Mouse (Mus musculus) intestine, embryonic 14.5 days (tissue): ENCODE data around the gene Nxf3. TPM values are rescaled to one million over a fixed set of nuclear protein-coding genes. Genes with fewer than 3 reads are reported as not detected.

Experiments used
- ATAC-seq: fragments of 200-750 bp; cut with Nextera tagmentation; replicated peaks from 2 replicates; pipeline ENCODE4 v1.8.0; 2017; ENCODE audit warnings: low read depth, moderate number of reproducible peaks, moderate TSS enrichment, moderate library complexity; ENCODE audit not compliant: low FRiP score, low TSS enrichment
- DNase-seq: peaks from one replicate; pipeline ENCODE4 v3.0.0-alpha.2; 2018; ENCODE audit warnings: low spot score
- H3K27ac ChIP-seq: fragments of 300-500 bp; sonication (generic); 2 replicates; pipeline ENCODE4 v1.5.1; 2014; ENCODE audit warnings: low read depth, mild to moderate bottlenecking, control low read depth
- H3K27me3 ChIP-seq: fragments of 300-500 bp; sonication (generic); replicated peaks from 2 replicates; pipeline ENCODE4 v1.6.1; 2014; ENCODE audit warnings: low read length, control low read depth; ENCODE audit not compliant: control insufficient read depth, insufficient read depth
- H3K36me3 ChIP-seq: fragments of 300-500 bp; sonication (generic); 2 replicates; pipeline ENCODE4 v1.6.1; 2014; ENCODE audit warnings: low read length, control low read depth; ENCODE audit not compliant: control insufficient read depth, insufficient read depth
- H3K4me1 ChIP-seq: fragments of 300-500 bp; sonication (generic); replicated peaks from 2 replicates; pipeline ENCODE4 v1.6.1; 2014; ENCODE audit warnings: low read length, control low read depth, mixed read lengths; ENCODE audit not compliant: control insufficient read depth, insufficient read depth
- H3K4me2 ChIP-seq: fragments of 300-500 bp; sonication (generic); 2 replicates; pipeline ENCODE4 v1.6.1; 2014; ENCODE audit warnings: low read length
- H3K4me3 ChIP-seq: fragments of 300-500 bp; sonication (generic); 2 replicates; pipeline ENCODE4 v1.5.1; 2014; ENCODE audit warnings: low read depth, low read length, control low read depth, mixed read lengths
- H3K9ac ChIP-seq: fragments of 300-500 bp; sonication (generic); 2 replicates; pipeline ENCODE4 v1.6.1; 2014; ENCODE audit warnings: mild to moderate bottlenecking, low read length
- H3K9me3 ChIP-seq: fragments of 300-500 bp; sonication (generic); 2 replicates; pipeline ENCODE4 v1.6.1; 2016; ENCODE audit warnings: low read length, control low read depth; ENCODE audit not compliant: control insufficient read depth
- WGBS: fragments of 180-500 bp; shearing (Covaris S2); extraction: QIAGEN DNeasy Blood & Tissue Kit; methylation state at CpG from one replicate; pipeline ENCODE4 v1.1.7; 2014; 5-methylcytosine and 5-hydroxymethylcytosine counted together
- polyA plus RNA-seq: library from polyadenylated mRNA; unstranded; fragments of >200 nt; fragmentation: Nextera tagmentation; extraction: Ambion mirVana; gene quantifications from 2 replicates; pipeline ENCODE4 v1.2.1, GENCODE M21; 2014

Nxf3 gene
- polyA plus RNA-seq, 1 experiment from 2014 or later: 0.09 TPM

- ATAC-seq (no peak), DNase-seq (no peak)
- WGBS: 60% methylated on average over 1 of the region's 1 CpGs
Observed at GRCm38 (mm10) chrX:136030331-136030730, 54.7 kb downstream of the Nxf3 start.

More at GRCm38 (mm10) chrX:136030331-136030730, 54.7 kb downstream of the Nxf3 start:
- Histone ChIP-seq H3K9ac (no peak overlapping the region), H3K27ac (no peak overlapping the region), H3K4me3 (no peak overlapping the region), H3K27me3 (no peaks in the 10 kb centered on the region), H3K4me1 (no peaks in the 10 kb centered on the region), H3K9me3 (no peaks in the 10 kb centered on the region), H3K4me2 (no peak overlapping the region), H3K36me3 (no peaks in the 10 kb centered on the region)

Other genes starting within 250 kb of the Nxf3 start
- 19.8 and 24.9 TPM in 2 replicates for gene Gprasp2, start 246.2 kb downstream of the Nxf3 start, polyA plus RNA-seq
- 85.0 and 86.0 TPM in 2 replicates for gene Arxes2, start 91.4 kb downstream of the Nxf3 start, polyA plus RNA-seq
- 35.9 and 40.5 TPM in 2 replicates for gene Arxes1, start 51.9 kb downstream of the Nxf3 start, polyA plus RNA-seq
- 132 and 146 TPM in 2 replicates for gene Bex2, start 17.0 kb downstream of the Nxf3 start, polyA plus RNA-seq
- gene Bex4, start 53.7 kb upstream of the Nxf3 start, polyA plus RNA-seq: 190 and 192 TPM in 2 replicates
- 199 and 214 TPM in 2 replicates for gene Tceal8, start 87.1 kb upstream of the Nxf3 start, polyA plus RNA-seq
- 1.2 and 1.8 TPM in 2 replicates for gene Tceal5, start 118.6 kb upstream of the Nxf3 start, polyA plus RNA-seq
- 0.31 and 0.49 TPM in 2 replicates for gene Tceal7, start 129.5 kb upstream of the Nxf3 start, polyA plus RNA-seq
- 206 and 236 TPM in 2 replicates for gene Bex1, start 130.3 kb upstream of the Nxf3 start, polyA plus RNA-seq
- 628 and 670 TPM in 2 replicates for gene Tceal9, start 159.8 kb upstream of the Nxf3 start, polyA plus RNA-seq
- gene Bex3, start 185.0 kb upstream of the Nxf3 start, polyA plus RNA-seq: 460 and 504 TPM in 2 replicates